Mouse (Mus musculus) cortical plate, adult 2 months (tissue): ENCODE data around the gene Sptbn4.

Experiments
- CTCF ChIP-seq: fragments of 200-500 bp; IDR thresholded peaks from 2 replicates; pipeline ENCODE4 v1.5.1; 2011; ENCODE audit warnings: mild to moderate bottlenecking, control low read depth, low read length; ENCODE audit not compliant: insufficient read depth; ENCODE audit errors: extremely low read depth
- POLR2A ChIP-seq: fragments of 200-500 bp; IDR thresholded peaks from 2 replicates; pipeline ENCODE4 v1.6.1; 2011; ENCODE audit warnings: mild to moderate bottlenecking, low read length, control low read depth; ENCODE audit not compliant: insufficient read depth; ENCODE audit errors: extremely low read depth

- TF ChIP-seq POLR2A: no peak
- TF ChIP-seq CTCF: no peak
Observed at GRCm38 (mm10) chr7:27326101-27326880, 121.2 kb downstream of the Sptbn4 start.
